Mouse (Mus musculus): ENCODE results near the gene Pcbd2. TPM values are rescaled to one million over a fixed set of nuclear protein-coding genes. Genes with fewer than 3 reads are reported as not detected.

Gene Pcbd2
- polyA plus RNA-seq, 1 experiment from 2014 or later = 66.0 TPM

DNA sequence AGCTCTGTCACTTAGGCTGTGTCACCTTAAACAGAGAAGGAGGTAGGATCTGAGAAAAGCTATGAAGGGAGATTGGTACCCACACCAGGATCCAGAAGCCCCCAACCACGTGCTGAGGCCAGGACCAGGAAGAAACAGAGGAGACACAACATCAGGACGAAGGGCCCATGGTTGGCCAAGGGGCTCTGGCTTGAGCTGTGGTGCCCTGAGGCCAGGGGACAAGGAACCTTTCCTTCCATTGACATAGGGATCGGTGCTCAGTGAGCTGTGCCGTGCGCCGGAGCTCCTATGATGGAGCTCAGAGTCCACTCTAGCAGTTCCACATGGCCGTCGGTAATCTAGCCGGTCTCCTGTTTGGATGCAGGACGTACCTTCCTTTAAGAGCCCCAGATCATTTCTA is 82.5 kb downstream of the Pcbd2 start:
- Histone ChIP-seq H3K4me2 (ENCODE audit: low read depth, low read length) (no peak overlapping the region), H3K36me3 (ENCODE audit: control insufficient read depth, insufficient read depth, low read length) (no peaks in the 10 kb centered on the region), H3K9me3 (ENCODE audit: control insufficient read depth, low read length) (no peaks in the 10 kb centered on the region), H3K27ac (ENCODE audit: low read length) (no peak overlapping the region), H3K4me3 (ENCODE audit: low read length) (no peak overlapping the region), H3K4me1 (replicated peaks; ENCODE audit: control insufficient read depth, insufficient read depth, low read length) (0 out of 2 replicates have a peak, but pooled peaks cover 5% of the 10 kb centered on the region), H3K9ac (ENCODE audit: low read length) (no peak overlapping the region), H3K27me3 (ENCODE audit: control insufficient read depth, insufficient read depth, low read depth, low read length) (no peaks in the 10 kb centered on the region)
- ATAC-seq (ENCODE audit: low read depth) = no peak
- WGBS = 91% methylated on average over 10 of the region's 10 CpGs

GRCm38 (mm10) chr13:55810947-55811346 is 83.8 kb downstream of the Pcbd2 start:
- 0 out of 2 replicates have a peak, but pooled peaks have one; percentile 49 for ATAC-seq (ENCODE audit: low read depth)
- 56% methylated on average over 5 of the region's 5 CpGs for WGBS

GRCm38 (mm10) chr13:55813490-55814016 is 86.4 kb downstream of the Pcbd2 start:
- 0 out of 2 replicates have a peak, but pooled peaks cover 5% of the 10 kb centered on the region for H3K4me1 ChIP-seq (replicated peaks; ENCODE audit: control insufficient read depth, insufficient read depth, low read length)
- 57% methylated on average over 5 of the region's 5 CpGs for WGBS
- H3K27ac ChIP-seq (ENCODE audit: low read length) = no peak overlapping the region
- no peak for ATAC-seq (ENCODE audit: low read depth)
- no peak overlapping the region for H3K4me2 ChIP-seq (ENCODE audit: low read depth, low read length)
- H3K9ac ChIP-seq (ENCODE audit: low read length) = no peak overlapping the region
- H3K36me3 ChIP-seq (ENCODE audit: control insufficient read depth, insufficient read depth, low read length) = no peaks in the 10 kb centered on the region
- no peaks in the 10 kb centered on the region; the same call in 1 of the 2 replicates for H3K27me3 ChIP-seq (ENCODE audit: control insufficient read depth, insufficient read depth, low read depth, low read length)
- H3K4me3 ChIP-seq (ENCODE audit: low read length) = no peak overlapping the region
- no peaks in the 10 kb centered on the region for H3K9me3 ChIP-seq (ENCODE audit: control insufficient read depth, low read length)

More at GRCm38 (mm10) chr13:55810947-55811346, 83.8 kb downstream of the Pcbd2 start:
- no peak overlapping the region for H3K4me2 ChIP-seq (ENCODE audit: low read depth, low read length)
- H3K36me3 ChIP-seq (ENCODE audit: control insufficient read depth, insufficient read depth, low read length) = no peaks in the 10 kb centered on the region
- no peak overlapping the region for H3K27ac ChIP-seq (ENCODE audit: low read length)
- H3K4me1 ChIP-seq (replicated peaks; ENCODE audit: control insufficient read depth, insufficient read depth, low read length) = 0 out of 2 replicates have a peak, but pooled peaks cover 5% of the 10 kb centered on the region
- no peaks in the 10 kb centered on the region for H3K9me3 ChIP-seq (ENCODE audit: control insufficient read depth, low read length)
- H3K27me3 ChIP-seq (ENCODE audit: control insufficient read depth, insufficient read depth, low read depth, low read length) = no peaks in the 10 kb centered on the region
- H3K4me3 ChIP-seq (ENCODE audit: low read length) = no peak overlapping the region
- no peak overlapping the region for H3K9ac ChIP-seq (ENCODE audit: low read length)

DNA sequence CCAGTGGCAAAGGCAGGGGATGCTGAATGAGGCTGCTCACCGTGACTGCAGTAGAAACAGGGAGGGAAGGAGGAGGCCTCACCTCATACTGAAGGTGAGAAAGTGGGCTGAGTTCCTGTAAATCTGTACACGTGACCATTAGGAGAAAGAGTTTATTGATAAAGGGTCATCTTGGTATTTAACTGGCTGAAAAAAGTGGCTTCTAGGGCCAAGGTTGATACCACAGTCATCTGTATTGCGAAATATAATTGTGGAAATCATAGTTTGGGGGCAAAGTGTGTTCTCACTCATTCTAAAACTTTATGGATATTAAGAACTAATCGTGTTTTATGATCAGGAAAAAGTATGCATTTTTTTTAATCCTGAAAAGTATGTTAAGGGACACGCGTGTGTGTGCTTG is 87.7 kb downstream of the Pcbd2 start:
- H3K36me3 ChIP-seq (ENCODE audit: control insufficient read depth, insufficient read depth, low read length) = no peaks in the 10 kb centered on the region
- H3K27me3 ChIP-seq (ENCODE audit: control insufficient read depth, insufficient read depth, low read depth, low read length) = no peaks in the 10 kb centered on the region; the same call in 1 of the 2 replicates
- WGBS = 75% methylated on average over 6 of the region's 6 CpGs
- ATAC-seq (ENCODE audit: low read depth) = no peak
- no peak overlapping the region for H3K9ac ChIP-seq (ENCODE audit: low read length)
- no peak overlapping the region for H3K4me2 ChIP-seq (ENCODE audit: low read depth, low read length)
- 0 out of 2 replicates have a peak, but pooled peaks cover 5% of the 10 kb centered on the region for H3K4me1 ChIP-seq (replicated peaks; ENCODE audit: control insufficient read depth, insufficient read depth, low read length)
- H3K4me3 ChIP-seq (ENCODE audit: low read length) = no peak overlapping the region
- H3K27ac ChIP-seq (ENCODE audit: low read length) = no peak overlapping the region
- H3K9me3 ChIP-seq (ENCODE audit: control insufficient read depth, low read length) = no peaks in the 10 kb centered on the region

GRCm38 (mm10) chr13:55822499-55822898 is 95.3 kb downstream of the Pcbd2 start:
- H3K4me1 ChIP-seq (replicated peaks; ENCODE audit: control insufficient read depth, insufficient read depth, low read length) = 0 out of 2 replicates have a peak, but pooled peaks cover 7% of the 10 kb centered on the region
- no peaks in the 10 kb centered on the region for H3K9me3 ChIP-seq (ENCODE audit: control insufficient read depth, low read length)
- ATAC-seq (ENCODE audit: low read depth) = no peak
- WGBS = 51% methylated on average over 5 of the region's 5 CpGs
- H3K36me3 ChIP-seq (ENCODE audit: control insufficient read depth, insufficient read depth, low read length) = no peaks in the 10 kb centered on the region
- H3K4me3 ChIP-seq (ENCODE audit: low read length) = no peak overlapping the region
- no peak overlapping the region for H3K4me2 ChIP-seq (ENCODE audit: low read depth, low read length)
- H3K9ac ChIP-seq (ENCODE audit: low read length) = no peak overlapping the region
- H3K27me3 ChIP-seq (ENCODE audit: control insufficient read depth, insufficient read depth, low read depth, low read length) = peaks cover 57% of the 10 kb centered on the region
- H3K27ac ChIP-seq (ENCODE audit: low read length) = no peak overlapping the region

DNA sequence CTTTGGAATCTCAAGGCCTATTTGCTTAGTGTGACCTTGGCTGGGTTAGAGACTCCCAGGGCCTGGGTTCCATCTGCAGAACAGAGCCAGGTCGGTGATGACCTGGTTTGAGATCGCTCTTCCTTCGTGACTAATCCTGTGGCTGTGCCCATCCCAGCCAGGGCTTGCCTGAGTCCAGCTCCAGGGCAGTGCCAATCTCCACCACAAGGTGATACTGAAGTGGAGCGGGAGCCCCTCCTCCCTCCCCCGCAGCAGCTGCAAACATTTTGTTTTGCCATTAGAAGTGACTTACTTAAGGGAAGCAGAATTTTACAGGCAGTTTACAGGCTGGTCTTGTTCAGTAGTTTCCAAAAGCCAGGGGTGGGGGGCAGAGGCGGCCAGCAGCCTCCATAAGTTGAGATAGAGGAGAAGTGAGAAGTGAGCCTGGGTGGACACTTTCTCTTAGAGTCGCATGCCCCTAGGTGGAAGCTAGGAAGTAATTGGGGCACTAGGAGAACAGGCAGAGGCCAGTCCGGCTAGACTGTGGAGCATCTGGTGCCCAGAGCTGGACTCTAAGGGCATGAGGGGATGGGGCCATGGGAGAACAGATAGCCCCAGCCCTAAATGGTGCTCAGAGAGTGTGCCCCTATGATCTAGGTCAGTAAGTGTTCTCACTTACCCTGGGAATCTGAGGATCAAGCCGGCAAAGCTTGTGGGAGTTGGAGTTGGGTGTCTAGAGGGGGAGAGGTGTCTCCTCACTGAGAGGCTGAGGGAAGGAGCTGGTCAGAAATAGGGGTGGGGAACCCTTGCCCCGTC is 97.2 kb downstream of the Pcbd2 start:
- Histone ChIP-seq H3K4me1 (replicated peaks; ENCODE audit: control insufficient read depth, insufficient read depth, low read length) (0 out of 2 replicates have a peak, but pooled peaks cover 7% of the 10 kb centered on the region), H3K9me3 (ENCODE audit: control insufficient read depth, low read length) (no peaks in the 10 kb centered on the region), H3K4me3 (ENCODE audit: low read length) (no peak overlapping the region), H3K27ac (ENCODE audit: low read length) (no peak overlapping the region), H3K36me3 (ENCODE audit: control insufficient read depth, insufficient read depth, low read length) (no peaks in the 10 kb centered on the region), H3K27me3 (ENCODE audit: control insufficient read depth, insufficient read depth, low read depth, low read length) (peaks cover 75% of the 10 kb centered on the region), H3K9ac (ENCODE audit: low read length) (no peak overlapping the region), H3K4me2 (ENCODE audit: low read depth, low read length) (no peak overlapping the region)
- ATAC-seq (ENCODE audit: low read depth) = no peak
- WGBS = 19% methylated on average over 10 of the region's 10 CpGs

GRCm38 (mm10) chr13:55825245-55825681 is 98.1 kb downstream of the Pcbd2 start:
- H3K4me1 ChIP-seq (replicated peaks; ENCODE audit: control insufficient read depth, insufficient read depth, low read length) = peaks cover 7% of the 10 kb centered on the region; the same call in 1 of the 2 replicates
- WGBS = 2% methylated on average over 32 of the region's 32 CpGs
- no peak overlapping the region for H3K4me2 ChIP-seq (ENCODE audit: low read depth, low read length)
- no peak overlapping the region for H3K4me3 ChIP-seq (ENCODE audit: low read length)
- peaks cover 79% of the 10 kb centered on the region for H3K27me3 ChIP-seq (ENCODE audit: control insufficient read depth, insufficient read depth, low read depth, low read length)
- no peak overlapping the region for H3K27ac ChIP-seq (ENCODE audit: low read length)
- ATAC-seq (ENCODE audit: low read depth) = peak; percentile 24; the same call in 1 of the 2 replicates
- no peak overlapping the region for H3K9ac ChIP-seq (ENCODE audit: low read length)
- H3K36me3 ChIP-seq (ENCODE audit: control insufficient read depth, insufficient read depth, low read length) = no peaks in the 10 kb centered on the region
- H3K9me3 ChIP-seq (ENCODE audit: control insufficient read depth, low read length) = no peaks in the 10 kb centered on the region

- 0 out of 2 replicates have a peak, but pooled peaks have one; percentile 21 for ATAC-seq (ENCODE audit: low read depth)
- Histone ChIP-seq H3K27me3 (ENCODE audit: control insufficient read depth, insufficient read depth, low read depth, low read length) (peaks cover 86% of the 10 kb centered on the region), H3K36me3 (ENCODE audit: control insufficient read depth, insufficient read depth, low read length) (no peaks in the 10 kb centered on the region), H3K4me3 (ENCODE audit: low read length) (peak overlapping the region; percentile 4; the same call in 1 of the 2 replicates), H3K4me2 (ENCODE audit: low read depth, low read length) (no peak overlapping the region), H3K9ac (ENCODE audit: low read length) (no peak overlapping the region), H3K27ac (ENCODE audit: low read length) (no peak overlapping the region), H3K4me1 (replicated peaks; ENCODE audit: control insufficient read depth, insufficient read depth, low read length) (peaks cover 16% of the 10 kb centered on the region), H3K9me3 (ENCODE audit: control insufficient read depth, low read length) (no peaks in the 10 kb centered on the region)
- under 1% methylated on average over 56 of the region's 56 CpGs for WGBS
Measured at GRCm38 (mm10) chr13:55826008-55826671, 99.0 kb downstream of the Pcbd2 start.

All from lung, embryonic 16.5 days (tissue).